26 mouse cellular contexts compared by ENCODE assay signal in genomic region chr10:18176722-18177121, GRCm38 (mm10). TPM values are rescaled to one million over a fixed set of nuclear protein-coding genes. Genes with fewer than 3 reads are reported as not detected.
"Had no signal": no experiment of that assay in that cellular context is flagged by ENCODE, and none has a peak within 500 bp of the region (broad histone marks: within the 10 kb centered on the region; RNA-seq: fewer than 3 reads in every experiment).

No protein-coding gene starts in this region.

- H3K27me3 ChIP-seq: heart, embryonic 13.5 days; heart, embryonic 15.5 days; hindbrain, embryonic 13.5 days; hindbrain, embryonic 15.5 days; intestine, embryonic 15.5 days; limb, embryonic 13.5 days; limb, embryonic 15.5 days; liver, embryonic 12.5 days had no signal

- H3K4me1 ChIP-seq: heart, embryonic 13.5 days; heart, embryonic 15.5 days; hindbrain, embryonic 13.5 days; hindbrain, embryonic 15.5 days; intestine, embryonic 15.5 days; limb, embryonic 13.5 days; limb, embryonic 15.5 days; liver, embryonic 12.5 days had no signal

- H3K4me2 ChIP-seq: heart, embryonic 11.5 days; heart, embryonic 13.5 days; heart, embryonic 15.5 days; hindbrain, embryonic 13.5 days; hindbrain, embryonic 15.5 days; intestine, embryonic 15.5 days; limb, embryonic 13.5 days; limb, embryonic 15.5 days; liver, embryonic 12.5 days had no signal

- ATAC-seq: inflammation-experienced regulatory T-cells, adult 6 months; intestine, embryonic 15.5 days; intestine, postnatal 0 days; liver, embryonic 12.5 days had no signal

- H3K4me3 ChIP-seq: gastrocnemius, adult 2 months; heart, adult 2 months; heart, embryonic 13.5 days; heart, embryonic 15.5 days; hindbrain, embryonic 13.5 days; hindbrain, embryonic 15.5 days; intestine, embryonic 15.5 days; layer of hippocampus, adult 2 months; limb, embryonic 13.5 days; limb, embryonic 15.5 days; liver, embryonic 12.5 days had no signal

- DNase-seq: gastrocnemius, adult 2 months; gastrocnemius, postnatal 10 days; gastrocnemius, postnatal 25 days; heart, adult 2 months; heart, postnatal 14 days; heart, postnatal 36 days; kidney, adult 18-20 months; kidney, adult 8-10 months; kidney, postnatal 10 days; kidney, postnatal 25 days; kidney, postnatal 4 days; left cerebral cortex, postnatal 4 days had no signal

- H3K27ac ChIP-seq: gastrocnemius, adult 2 months; heart, adult 2 months; heart, embryonic 13.5 days; heart, embryonic 15.5 days; hindbrain, embryonic 13.5 days; hindbrain, embryonic 15.5 days; intestine, embryonic 15.5 days; layer of hippocampus, adult 2 months; limb, embryonic 13.5 days; limb, embryonic 15.5 days; liver, embryonic 12.5 days had no signal

- H3K36me3 ChIP-seq: heart, embryonic 13.5 days; heart, embryonic 15.5 days; hindbrain, embryonic 13.5 days; hindbrain, embryonic 15.5 days; intestine, embryonic 15.5 days; limb, embryonic 13.5 days; limb, embryonic 15.5 days; liver, embryonic 12.5 days had no signal

- H3K9ac ChIP-seq: heart, embryonic 13.5 days; heart, embryonic 15.5 days; hindbrain, embryonic 13.5 days; hindbrain, embryonic 15.5 days; intestine, embryonic 15.5 days; limb, embryonic 13.5 days; limb, embryonic 15.5 days; liver, embryonic 12.5 days had no signal

- H3K9me3 ChIP-seq: heart, embryonic 13.5 days; heart, embryonic 15.5 days; hindbrain, embryonic 13.5 days; hindbrain, embryonic 15.5 days; intestine, embryonic 15.5 days; limb, embryonic 13.5 days; limb, embryonic 15.5 days; liver, embryonic 12.5 days had no signal

RNA-seq across cellular contexts. Expression of gene Ect2l, which starts 34.0 kb away (rescaled TPM):
- total RNA-seq: gastrocnemius, adult 2 months; gastrocnemius, postnatal 25 days; heart, adult 2 months; heart, postnatal 36 days; hematopoietic stem cell, adult 5-6 weeks; liver, adult 2 months had no signal
- polyA plus RNA-seq: heart, embryonic 13.5 days; liver, adult 2 months had no signal
